Mouse (Mus musculus): Measurements from ENCODE around the gene Axl. TPM values are rescaled to one million over a fixed set of nuclear protein-coding genes. Genes with fewer than 3 reads are reported as not detected.

The Axl gene
- total RNA-seq (2021), result 10 to 100 TPM; 43.2 to 44.9 TPM
- long read RNA-seq, full-length matches to known transcripts, result 9 of 19 reads
- long read RNA-seq, partial matches to known transcripts, result 7 of 19 reads
- long read RNA-seq, other reads (novel, unspliced or antisense), result 3 of 19 reads

GRCm38 (mm10) chr7:25788220-25789128 lies at the start of gene Axl:
Gene Axl (minus strand): TSS chr7:25788705.
- peak; percentile 64 to 72 for DNase-seq (ENCODE audit: low spot score in 2 of 2)

- DNase-seq (ENCODE audit: low spot score in 2 of 2), result no peak
Measured at GRCm38 (mm10) chr7:25835188-25835891, 46.8 kb upstream of the Axl start.

GRCm38 (mm10) chr7:25831557-25832530 lies 43.3 kb upstream of the Axl start:
- DNase-seq (ENCODE audit: low spot score in 2 of 2), result no peak

GRCm38 (mm10) chr7:25830251-25830650 lies 41.7 kb upstream of the Axl start:
- DNase-seq (ENCODE audit: low spot score in 2 of 2), result no peak

- DNase-seq (ENCODE audit: low spot score in 2 of 2), result peak in 1 of 2 experiments; percentile 7
Measured at GRCm38 (mm10) chr7:25827199-25827598, 38.7 kb upstream of the Axl start.

- DNase-seq (ENCODE audit: low spot score in 2 of 2), result no peak
Measured at GRCm38 (mm10) chr7:25826029-25826428, 37.5 kb upstream of the Axl start.

- no peak for DNase-seq (ENCODE audit: low spot score in 2 of 2)
Measured at GRCm38 (mm10) chr7:25825043-25825442, 36.5 kb upstream of the Axl start.

- no peak for DNase-seq (ENCODE audit: low spot score in 2 of 2)
Measured at GRCm38 (mm10) chr7:25816241-25816919, 27.9 kb upstream of the Axl start, which contains the start of gene Cyp2s1. Gene Cyp2s1 (minus strand): TSS chr7:25816913.

GRCm38 (mm10) chr7:25815571-25815970 lies 27.1 kb upstream of the Axl start:
- no peak for DNase-seq (ENCODE audit: low spot score in 2 of 2)

GRCm38 (mm10) chr7:25814711-25815110 lies 26.2 kb upstream of the Axl start:
- no peak for DNase-seq (ENCODE audit: low spot score in 2 of 2)

- no peak for DNase-seq (ENCODE audit: low spot score in 2 of 2)
Measured at GRCm38 (mm10) chr7:25812195-25812594, 23.7 kb upstream of the Axl start.

- DNase-seq (ENCODE audit: low spot score in 2 of 2), result no peak
Measured at GRCm38 (mm10) chr7:25811716-25812115, 23.2 kb upstream of the Axl start.

- peak; percentile 89 to 92 for DNase-seq (ENCODE audit: low spot score in 2 of 2)
Measured at GRCm38 (mm10) chr7:25805631-25806343, 17.3 kb upstream of the Axl start.

GRCm38 (mm10) chr7:25804792-25805191 lies 16.3 kb upstream of the Axl start:
- no peak for DNase-seq (ENCODE audit: low spot score in 2 of 2)

- no peak for DNase-seq (ENCODE audit: low spot score in 2 of 2)
Measured at GRCm38 (mm10) chr7:25803460-25803859, 15.0 kb upstream of the Axl start.

GRCm38 (mm10) chr7:25802241-25803125 lies 14.0 kb upstream of the Axl start:
- DNase-seq (ENCODE audit: low spot score in 2 of 2), result no peak

GRCm38 (mm10) chr7:25801031-25801430 lies 12.5 kb upstream of the Axl start:
- no peak for DNase-seq (ENCODE audit: low spot score in 2 of 2)

- no peak for DNase-seq (ENCODE audit: low spot score in 2 of 2)
Measured at GRCm38 (mm10) chr7:25799369-25799768, 10.9 kb upstream of the Axl start.

- DNase-seq (ENCODE audit: low spot score in 2 of 2), result no peak
Measured at GRCm38 (mm10) chr7:25798540-25798939, 10.0 kb upstream of the Axl start.

Measured in layer of hippocampus, postnatal 10 days (tissue).